Mouse (Mus musculus) Muller cell, postnatal 12 days (primary cell): ENCODE measurements around the gene Zwilch.
"Not testable (repeated sequence)": the region's sequence is repeated elsewhere in the genome, so short reads cannot be mapped to it uniquely, and the experiment has no call there.

Experiments used
- DNase-seq: peaks from one replicate; pipeline ENCODE4 v3.0.0-alpha.2; 2015; ENCODE audit errors: inconsistent ontology term

Gene Zwilch

GRCm38 (mm10) chr9:64178974-64179646 is 6.2 kb upstream of the Zwilch start, which contains the start of gene Snapc5:
TSS of gene Snapc5 (plus strand) at chr9:64179274.
- DNase-seq: peak; percentile 93

GRCm38 (mm10) chr9:64178610-64178973 is 5.7 kb upstream of the Zwilch start:
- no peak for DNase-seq

GRCm38 (mm10) chr9:64175378-64175777 is 2.5 kb upstream of the Zwilch start:
- no peak for DNase-seq

GRCm38 (mm10) chr9:64174766-64175165 is 1.9 kb upstream of the Zwilch start:
- no peak for DNase-seq

GRCm38 (mm10) chr9:64174341-64174740 is 1.4 kb upstream of the Zwilch start:
- no peak for DNase-seq

GRCm38 (mm10) chr9:64173666-64174220 is 839 bp upstream of the Zwilch start:
- no peak for DNase-seq

- DNase-seq: no peak
These were observed 624 bp downstream of the Zwilch start for GRCm38 (mm10) chr9:64172145-64172815.

- DNase-seq: not testable (repeated sequence)
These were observed 2.9 kb downstream of the Zwilch start for GRCm38 (mm10) chr9:64169967-64170366.

GRCm38 (mm10) chr9:64160471-64160870 is 12.4 kb downstream of the Zwilch start:
- no peak for DNase-seq

- DNase-seq: no peak
These were observed 16.3 kb downstream of the Zwilch start for GRCm38 (mm10) chr9:64156641-64157040.

- no peak for DNase-seq
These were observed 33.0 kb downstream of the Zwilch start for GRCm38 (mm10) chr9:64139879-64140278.

GRCm38 (mm10) chr9:64138896-64139295 is 34.0 kb downstream of the Zwilch start:
- peak; percentile 7 for DNase-seq

GRCm38 (mm10) chr9:64131623-64132022 is 41.3 kb downstream of the Zwilch start:
- no peak for DNase-seq

- no peak for DNase-seq
These were observed 46.8 kb downstream of the Zwilch start for GRCm38 (mm10) chr9:64126121-64126520.

- DNase-seq: peak; percentile 26
These were observed 47.6 kb downstream of the Zwilch start for GRCm38 (mm10) chr9:64125307-64125706.

GRCm38 (mm10) chr9:64124846-64125245 is 48.1 kb downstream of the Zwilch start:
- peak; percentile 44 for DNase-seq

GRCm38 (mm10) chr9:64122601-64123000 is 50.3 kb downstream of the Zwilch start:
- no peak for DNase-seq

- no peak for DNase-seq
These were observed 52.2 kb downstream of the Zwilch start for GRCm38 (mm10) chr9:64120584-64121277.

- peak; percentile 53 for DNase-seq
These were observed 53.0 kb downstream of the Zwilch start for GRCm38 (mm10) chr9:64119898-64120297.

- DNase-seq: peak; percentile 79
These were observed 56.0 kb downstream of the Zwilch start, which contains the start of gene Lctl for GRCm38 (mm10) chr9:64116876-64117275. TSS of gene Lctl (plus strand) at chr9:64117147.

- DNase-seq: no peak
These were observed 57.1 kb downstream of the Zwilch start for GRCm38 (mm10) chr9:64115756-64116155.

- DNase-seq: peak; percentile 62
These were observed 58.3 kb downstream of the Zwilch start for GRCm38 (mm10) chr9:64114646-64115045.
